Mouse (Mus musculus): ENCODE data around the gene Hspa1a. TPM values are rescaled to one million over a fixed set of nuclear protein-coding genes. Genes with fewer than 3 reads are reported as not detected.
"Not testable (repeated sequence)": the region's sequence is repeated elsewhere in the genome, so short reads cannot be mapped to it uniquely, and the experiment has no call there.

The Hspa1a gene
- polyA plus RNA-seq, 1 experiment from 2014 or later, result 1.1 TPM

DNA sequence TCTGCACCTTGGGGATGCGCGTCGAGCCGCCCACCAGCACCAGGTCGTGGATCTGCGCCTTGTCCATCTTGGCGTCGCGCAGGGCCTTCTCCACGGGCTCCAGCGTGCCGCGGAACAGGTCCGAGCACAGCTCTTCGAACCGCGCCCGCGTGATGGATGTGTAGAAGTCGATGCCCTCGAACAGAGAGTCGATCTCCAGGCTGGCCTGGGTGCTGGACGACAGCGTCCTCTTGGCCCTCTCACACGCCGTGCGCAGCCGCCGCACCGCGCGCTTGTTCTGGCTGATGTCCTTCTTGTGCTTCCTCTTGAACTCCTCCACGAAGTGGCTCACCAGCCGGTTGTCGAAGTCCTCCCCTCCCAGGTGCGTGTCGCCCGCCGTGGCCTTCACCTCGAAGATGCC lies 14.0 kb downstream of the Hspa1a start:
- not testable (repeated sequence) for H3K27ac ChIP-seq; H3K4me3 ChIP-seq; H3K4me1 ChIP-seq; H3K36me3 ChIP-seq; H3K9me3 ChIP-seq (replicated peaks); DNase-seq (ENCODE audit: low spot score)
- WGBS, result 29% methylated on average over 28 of the region's 40 CpGs
- peaks cover 51% of the 10 kb centered on the region for H3K27me3 ChIP-seq (ENCODE audit: low read depth, poor library complexity, severe bottlenecking)

DNA sequence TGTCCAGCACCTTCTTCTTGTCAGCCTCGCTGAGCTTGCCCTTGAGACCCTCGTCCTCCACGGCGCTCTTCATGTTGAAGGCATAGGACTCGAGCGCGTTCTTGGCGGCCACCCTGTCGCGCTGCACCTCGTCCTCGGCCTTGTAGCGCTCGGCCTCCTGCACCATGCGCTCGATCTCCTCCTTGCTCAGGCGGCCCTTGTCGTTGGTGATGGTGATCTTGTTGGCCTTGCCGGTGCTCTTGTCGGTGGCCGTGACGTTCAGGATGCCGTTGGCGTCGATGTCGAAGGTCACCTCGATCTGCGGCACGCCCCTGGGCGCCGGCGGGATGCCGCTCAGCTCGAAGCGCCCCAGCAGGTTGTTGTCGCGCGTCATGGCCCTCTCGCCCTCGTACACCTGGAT lies 14.7 kb downstream of the Hspa1a start:
- not testable (repeated sequence) for DNase-seq (ENCODE audit: low spot score); H3K27ac ChIP-seq; H3K36me3 ChIP-seq; H3K4me1 ChIP-seq; H3K4me3 ChIP-seq; H3K9me3 ChIP-seq (replicated peaks)
- peaks cover 46% of the 10 kb centered on the region for H3K27me3 ChIP-seq (ENCODE audit: low read depth, poor library complexity, severe bottlenecking)
- WGBS, result 14% methylated on average over 36 of the region's 40 CpGs

DNA sequence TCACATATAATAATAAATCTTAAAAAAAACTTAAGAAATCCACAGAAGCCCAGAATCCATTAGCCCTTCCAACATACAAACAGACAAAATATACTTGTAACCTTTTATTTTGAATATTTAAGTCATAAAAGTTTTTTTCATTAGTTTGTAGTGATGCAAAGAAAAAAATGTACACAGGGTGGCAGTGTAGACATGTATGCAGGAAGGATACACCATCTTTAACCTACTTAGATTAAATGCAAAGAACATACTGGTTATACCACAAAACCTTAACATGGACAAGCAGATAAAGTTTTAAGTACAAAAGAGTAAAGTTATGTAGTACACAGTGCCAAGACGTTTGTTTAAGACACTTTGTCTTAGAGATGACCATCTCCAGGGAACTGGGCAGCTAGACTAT lies 15.6 kb downstream of the Hspa1a start:
- no peak for DNase-seq (ENCODE audit: low spot score)
- WGBS, result 75% methylated on average over 1 of the region's 1 CpGs
- no peak overlapping the region for H3K27ac ChIP-seq

GRCm38 (mm10) chr17:34955884-34956283 lies 16.1 kb downstream of the Hspa1a start:
- 85% methylated on average over 3 of the region's 3 CpGs for WGBS
- Histone ChIP-seq H3K9me3 (replicated peaks) (no peaks in the 10 kb centered on the region), H3K36me3 (peaks cover 12% of the 10 kb centered on the region), H3K27me3 (ENCODE audit: low read depth, poor library complexity, severe bottlenecking) (peaks cover 32% of the 10 kb centered on the region), H3K4me1 (peaks cover 10% of the 10 kb centered on the region), H3K27ac (no peak overlapping the region), H3K4me3 (no peak overlapping the region)
- DNase-seq (ENCODE audit: low spot score), result no peak

More for the DNA sequence above, 15.6 kb downstream of the Hspa1a start:
- peaks cover 8% of the 10 kb centered on the region for H3K36me3 ChIP-seq
- peaks cover 37% of the 10 kb centered on the region for H3K27me3 ChIP-seq (ENCODE audit: low read depth, poor library complexity, severe bottlenecking)
- no peaks in the 10 kb centered on the region for H3K9me3 ChIP-seq (replicated peaks)
- peaks cover 9% of the 10 kb centered on the region for H3K4me1 ChIP-seq
- no peak overlapping the region for H3K4me3 ChIP-seq

DNA sequence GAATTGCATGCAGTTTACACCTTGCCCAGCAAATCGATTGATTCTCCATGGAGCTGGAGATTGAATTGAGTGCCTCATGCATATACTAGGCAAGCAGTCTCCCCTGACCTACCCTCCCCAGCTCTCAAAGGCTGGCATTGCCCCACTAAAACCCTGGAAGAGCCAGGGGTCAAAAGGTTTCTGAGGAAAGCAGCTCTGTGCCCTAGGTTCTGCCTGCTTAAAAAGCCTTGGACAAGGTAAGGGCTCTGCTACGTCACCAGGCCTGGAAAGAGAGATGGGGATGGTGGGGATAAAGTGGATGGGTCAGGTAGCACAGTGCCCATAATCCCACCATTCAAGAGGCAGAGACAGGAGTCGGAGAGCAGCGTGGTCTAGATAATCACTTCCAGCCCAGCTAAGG lies 17.1 kb downstream of the Hspa1a start:
- Histone ChIP-seq H3K27ac (no peak overlapping the region), H3K4me1 (peaks cover 12% of the 10 kb centered on the region)
- WGBS, result 60% methylated on average over 4 of the region's 4 CpGs

GRCm38 (mm10) chr17:34953904-34954303 lies 18.1 kb downstream of the Hspa1a start:
- peaks cover 26% of the 10 kb centered on the region for H3K27me3 ChIP-seq (ENCODE audit: low read depth, poor library complexity, severe bottlenecking)
- peaks cover 29% of the 10 kb centered on the region for H3K36me3 ChIP-seq
- no peak for DNase-seq (ENCODE audit: low spot score)
- no peak overlapping the region for H3K4me3 ChIP-seq
- no peak overlapping the region for H3K27ac ChIP-seq
- H3K4me1 ChIP-seq, result peaks cover 9% of the 10 kb centered on the region
- no peaks in the 10 kb centered on the region for H3K9me3 ChIP-seq (replicated peaks)
- WGBS, result 91% methylated on average over 4 of the region's 4 CpGs

More for the DNA sequence above, 17.1 kb downstream of the Hspa1a start:
- Histone ChIP-seq H3K27me3 (ENCODE audit: low read depth, poor library complexity, severe bottlenecking) (peaks cover 26% of the 10 kb centered on the region), H3K9me3 (replicated peaks) (no peaks in the 10 kb centered on the region), H3K36me3 (peaks cover 23% of the 10 kb centered on the region), H3K4me3 (no peak overlapping the region)
- DNase-seq (ENCODE audit: low spot score), result no peak

DNA sequence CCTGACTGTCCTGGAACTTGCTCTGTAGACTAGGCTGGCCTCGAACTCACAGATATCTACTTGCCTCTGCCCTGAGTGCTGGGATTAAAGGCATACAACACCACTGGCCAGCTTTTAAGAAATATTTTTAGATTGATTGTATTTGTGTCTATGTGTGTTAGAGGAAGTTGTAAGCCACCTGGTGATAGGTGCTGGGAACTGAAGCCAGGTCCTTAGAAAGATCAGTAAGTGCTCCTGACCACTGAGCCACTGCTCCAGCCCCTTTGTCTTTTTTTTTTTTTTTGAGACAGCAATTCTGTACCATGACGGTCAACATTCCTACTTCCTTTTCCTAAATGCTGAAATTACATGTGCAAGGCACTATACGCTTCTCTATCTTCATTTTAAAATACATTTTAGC lies 18.7 kb downstream of the Hspa1a start:
- Histone ChIP-seq H3K36me3 (peaks cover 29% of the 10 kb centered on the region), H3K4me3 (peak overlapping the region; percentile 98), H3K27me3 (ENCODE audit: low read depth, poor library complexity, severe bottlenecking) (peaks cover 26% of the 10 kb centered on the region), H3K27ac (peak overlapping the region; percentile 99; the same call in 1 of the 2 replicates), H3K9me3 (replicated peaks) (no peaks in the 10 kb centered on the region), H3K4me1 (peaks cover 9% of the 10 kb centered on the region)
- 93% methylated on average over 3 of the region's 3 CpGs for WGBS
- DNase-seq (ENCODE audit: low spot score), result no peak

GRCm38 (mm10) chr17:34952378-34953040 lies 19.4 kb downstream of the Hspa1a start:
- Histone ChIP-seq H3K9me3 (replicated peaks) (no peaks in the 10 kb centered on the region), H3K4me3 (peak overlapping the region; percentile 98), H3K4me1 (peaks cover 9% of the 10 kb centered on the region), H3K36me3 (peaks cover 29% of the 10 kb centered on the region), H3K27ac (peak overlapping the region; percentile 99), H3K27me3 (ENCODE audit: low read depth, poor library complexity, severe bottlenecking) (peaks cover 26% of the 10 kb centered on the region)
- WGBS, result under 1% methylated on average over 23 of the region's 23 CpGs
- peak; percentile 92 for DNase-seq (ENCODE audit: low spot score)

DNA sequence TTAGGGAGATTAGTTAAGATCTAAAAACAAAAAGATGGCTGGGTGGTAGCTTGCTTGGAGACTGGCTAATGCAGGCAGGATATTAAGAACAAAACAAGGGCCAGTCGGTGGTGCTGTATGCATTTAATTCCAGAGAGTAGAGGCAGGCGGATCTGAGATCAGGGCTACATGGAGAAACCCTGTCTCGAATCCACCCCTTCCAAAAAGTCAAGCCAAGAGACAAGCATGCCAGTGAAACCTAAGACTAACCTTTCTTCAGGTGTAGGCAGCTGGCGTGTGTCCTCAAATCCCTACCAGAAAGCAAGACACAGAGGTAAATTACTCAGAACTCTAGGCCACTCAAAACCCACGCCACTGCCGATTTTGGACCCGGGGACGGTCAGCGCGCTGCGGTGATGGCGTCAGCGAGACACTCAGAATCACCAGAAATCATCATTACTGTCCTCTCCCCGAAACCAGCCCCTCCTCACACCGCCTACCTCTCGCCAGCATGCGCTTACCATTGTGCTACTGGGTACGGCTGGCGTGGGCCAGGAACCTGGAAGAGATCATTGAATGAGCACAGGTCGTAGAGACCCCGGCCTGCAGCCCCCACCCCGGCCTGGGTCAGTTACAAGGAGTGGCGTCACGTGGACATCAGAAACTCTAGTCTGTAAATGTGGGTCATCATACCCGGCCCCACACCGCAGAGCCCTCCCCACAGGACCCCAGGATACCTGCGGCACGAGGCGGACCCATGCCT lies 20.1 kb downstream of the Hspa1a start:
- peaks cover 29% of the 10 kb centered on the region for H3K36me3 ChIP-seq
- under 1% methylated on average over 29 of the region's 29 CpGs for WGBS
- H3K4me3 ChIP-seq, result peak overlapping the region; percentile 98
- peak overlapping the region; percentile 99 for H3K27ac ChIP-seq
- no peak for DNase-seq (ENCODE audit: low spot score)
- H3K27me3 ChIP-seq (ENCODE audit: low read depth, poor library complexity, severe bottlenecking), result peaks cover 23% of the 10 kb centered on the region
- peaks cover 9% of the 10 kb centered on the region for H3K4me1 ChIP-seq
- H3K9me3 ChIP-seq (replicated peaks), result no peaks in the 10 kb centered on the region

- 26% methylated on average over 10 of the region's 10 CpGs for WGBS
- peaks cover 29% of the 10 kb centered on the region for H3K36me3 ChIP-seq
- peaks cover 9% of the 10 kb centered on the region for H3K4me1 ChIP-seq
- peak overlapping the region; percentile 98 for H3K4me3 ChIP-seq
- peaks cover 14% of the 10 kb centered on the region; the same call in 1 of the 2 replicates for H3K27me3 ChIP-seq (ENCODE audit: low read depth, poor library complexity, severe bottlenecking)
- peak overlapping the region; percentile 99 for H3K27ac ChIP-seq
- DNase-seq (ENCODE audit: low spot score), result no peak
- no peaks in the 10 kb centered on the region for H3K9me3 ChIP-seq (replicated peaks)
Measured at GRCm38 (mm10) chr17:34950514-34951455, 21.2 kb downstream of the Hspa1a start.

DNA sequence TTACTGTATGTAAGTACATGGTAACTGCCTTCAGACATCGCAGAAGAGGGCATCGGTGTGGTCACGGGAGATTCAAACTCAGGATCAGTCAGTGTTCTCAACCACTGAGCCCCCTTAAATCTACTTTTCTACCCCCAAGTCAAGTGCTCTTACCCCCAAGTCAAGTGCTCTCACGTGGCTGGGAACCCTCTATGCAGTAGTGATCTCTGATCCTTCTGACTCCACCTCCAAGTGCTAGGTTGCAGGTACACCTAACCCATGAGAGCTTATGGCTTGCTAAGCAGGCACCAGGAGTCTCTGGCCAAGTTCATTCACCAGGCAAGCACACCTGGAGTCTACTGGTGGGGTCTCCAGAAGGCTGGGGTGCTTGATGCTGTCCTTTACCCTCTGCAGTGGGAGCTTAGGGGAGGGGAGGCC lies 22.4 kb downstream of the Hspa1a start:
- Histone ChIP-seq H3K36me3 (peaks cover 29% of the 10 kb centered on the region), H3K4me3 (peak overlapping the region; percentile 98), H3K9me3 (replicated peaks) (no peaks in the 10 kb centered on the region), H3K27ac (0 out of 2 replicates have a peak overlapping the region, but pooled peaks have one; percentile 15), H3K27me3 (ENCODE audit: low read depth, poor library complexity, severe bottlenecking) (peaks cover 2% of the 10 kb centered on the region; the same call in 1 of the 2 replicates), H3K4me1 (peaks cover 9% of the 10 kb centered on the region)
- 42% methylated on average over 4 of the region's 4 CpGs for WGBS
- peak; percentile 63 for DNase-seq (ENCODE audit: low spot score)

DNA sequence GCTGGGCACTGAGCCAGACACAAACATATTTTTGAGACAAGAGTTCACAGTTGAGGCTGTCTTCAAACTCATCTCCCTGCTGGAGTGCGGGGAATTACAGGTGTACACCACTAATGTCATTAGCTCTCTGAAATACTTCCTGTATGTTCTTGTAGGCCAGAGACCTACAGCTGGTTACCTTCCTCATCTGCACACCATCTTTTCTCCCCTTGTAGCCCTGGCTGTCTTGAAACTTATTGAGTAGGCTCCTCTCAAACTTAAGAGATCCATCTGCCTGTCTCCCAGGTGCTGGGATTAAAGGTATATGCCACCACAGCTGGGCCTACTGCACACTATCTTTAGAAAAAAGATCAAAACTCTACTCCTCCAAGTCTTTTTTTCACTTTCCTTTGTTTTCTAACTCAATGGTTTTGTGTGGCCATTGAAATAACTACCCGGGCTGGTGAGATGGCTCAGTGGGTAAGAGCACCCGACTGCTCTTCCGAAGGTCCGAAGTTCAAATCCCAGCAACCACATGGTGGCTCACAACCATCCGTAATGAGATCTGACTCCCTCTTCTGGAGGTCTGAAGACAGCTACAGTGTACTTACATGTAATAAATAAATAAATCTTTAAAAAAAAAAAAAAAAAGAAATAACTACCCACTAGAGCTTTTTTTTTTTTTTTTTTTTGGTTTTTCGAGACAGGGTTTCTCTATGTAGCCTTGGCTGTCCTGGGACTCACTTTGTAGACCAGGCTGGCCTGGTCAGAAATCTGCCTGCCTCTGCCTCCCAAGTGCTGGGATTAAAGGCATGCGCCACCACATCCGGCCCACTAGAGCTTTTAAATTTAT lies 23.0 kb downstream of the Hspa1a start:
- Histone ChIP-seq H3K36me3 (peaks cover 29% of the 10 kb centered on the region), H3K4me3 (peak overlapping the region; percentile 98; the same call in 1 of the 2 replicates)
- not testable (repeated sequence) for DNase-seq (ENCODE audit: low spot score); H3K27ac ChIP-seq; H3K27me3 ChIP-seq (ENCODE audit: low read depth, poor library complexity, severe bottlenecking); H3K9me3 ChIP-seq (replicated peaks); H3K4me1 ChIP-seq
- WGBS, result 69% methylated on average over 9 of the region's 9 CpGs

Data from limb, embryonic 10.5 days (tissue).